ENCODE assay signal across 22 mouse cellular contexts in the genomic region with DNA sequence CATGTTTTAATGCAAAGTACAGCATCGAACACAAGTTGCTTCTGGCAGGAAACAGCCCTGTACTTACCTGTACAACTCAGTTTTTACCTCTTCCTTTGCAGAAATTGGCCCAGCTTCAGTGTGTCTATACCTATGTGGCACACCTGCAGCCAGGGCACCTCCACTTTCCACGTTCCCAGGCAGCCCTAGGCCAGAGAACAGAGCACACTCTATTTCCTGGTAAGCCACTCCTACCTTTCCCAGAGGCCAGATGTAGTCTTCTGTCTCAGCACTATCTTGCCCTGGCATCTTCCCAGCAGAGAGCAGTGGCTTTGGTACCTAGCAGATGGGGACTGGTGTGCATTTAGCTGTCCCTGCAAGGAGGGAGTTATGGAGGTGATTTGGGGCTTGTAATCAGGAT.
"Had no signal": no experiment of that assay in that cellular context is flagged by ENCODE, and none has a peak within 500 bp of the region (broad histone marks: within the 10 kb centered on the region; RNA-seq: fewer than 3 reads in every experiment).

No protein-coding gene starts in this region.

- H3K9ac ChIP-seq: limb, embryonic 13.5 days; liver, embryonic 15.5 days; lung, embryonic 15.5 days; midbrain, embryonic 13.5 days; neural tube, embryonic 13.5 days; stomach, embryonic 15.5 days had no signal

- H3K27me3 ChIP-seq: limb, embryonic 13.5 days; liver, embryonic 15.5 days; lung, embryonic 15.5 days; megakaryocyte, embryonic 14.5 days; midbrain, embryonic 13.5 days; neural tube, embryonic 13.5 days; stomach, embryonic 15.5 days had no signal

- H3K36me3 ChIP-seq: limb, embryonic 13.5 days; liver, embryonic 15.5 days; lung, embryonic 15.5 days; midbrain, embryonic 10.5 days; midbrain, embryonic 13.5 days; neural tube, embryonic 13.5 days; stomach, embryonic 15.5 days had no signal

- ATAC-seq: midbrain, embryonic 13.5 days; midbrain, embryonic 16.5 days had no signal

- H3K4me1 ChIP-seq: liver, embryonic 15.5 days; megakaryocyte, embryonic 14.5 days; stomach, embryonic 15.5 days had no signal

- H3K9me3 ChIP-seq: liver, embryonic 15.5 days; lung, embryonic 15.5 days; midbrain, embryonic 10.5 days; midbrain, embryonic 13.5 days; neural tube, embryonic 13.5 days; stomach, embryonic 15.5 days had no signal

- DNase-seq: kidney, adult 8-10 months; layer of hippocampus, postnatal 36 days; left cerebral cortex, postnatal 4 days; lung, adult 18-20 months; lung, postnatal 10 days; lung, postnatal 36 days; retina, postnatal 1 day; right cerebral cortex, postnatal 25 days; spleen, adult 18-20 months; thymus, postnatal 25 days had no signal

- H3K4me3 ChIP-seq: left cerebral cortex, adult 2 months; limb, embryonic 13.5 days; liver, embryonic 15.5 days; lung, embryonic 15.5 days; megakaryocyte, embryonic 14.5 days; midbrain, embryonic 10.5 days; midbrain, embryonic 13.5 days; myocyte; neural tube, embryonic 13.5 days; stomach, embryonic 15.5 days had no signal

- H3K27ac ChIP-seq: kidney, postnatal 0 days; left cerebral cortex, adult 2 months; liver, embryonic 15.5 days; lung, embryonic 15.5 days; midbrain, embryonic 10.5 days; midbrain, embryonic 13.5 days; neural tube, embryonic 13.5 days; stomach, embryonic 15.5 days had no signal

- H3K4me2 ChIP-seq: limb, embryonic 13.5 days; liver, embryonic 15.5 days; lung, embryonic 15.5 days; midbrain, embryonic 13.5 days; neural tube, embryonic 13.5 days; stomach, embryonic 15.5 days had no signal
